Mouse (Mus musculus): ENCODE data around the gene Pbsn.
"Not testable (repeated sequence)": the region's sequence is repeated elsewhere in the genome, so short reads cannot be mapped to it uniquely, and the experiment has no call there.

Pbsn gene

DNA sequence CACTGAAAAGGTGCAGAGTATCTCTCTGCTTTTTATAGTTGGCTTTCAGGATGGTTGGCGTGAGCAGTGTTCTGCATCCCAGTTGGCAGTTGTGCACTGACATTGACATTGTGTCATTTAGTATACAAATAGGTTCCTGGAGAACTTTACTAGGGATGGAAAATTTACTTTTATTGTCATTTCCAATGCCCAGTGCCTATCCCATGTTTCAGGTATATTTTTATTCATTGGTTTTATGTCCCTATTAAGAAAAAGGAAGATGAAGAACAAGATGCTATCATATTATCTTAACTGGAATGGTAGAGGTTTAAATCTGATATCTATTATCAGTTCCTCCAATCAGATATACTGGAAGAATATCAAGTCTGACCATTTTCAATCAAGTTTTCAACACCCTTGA is at the start of gene Pbsn:
Gene Pbsn, minus strand, starts transcription at position 101 of the 400 bp plus-strand sequence.
- in situ Hi-C loops (cut with MboI) = no loop called here

DNA sequence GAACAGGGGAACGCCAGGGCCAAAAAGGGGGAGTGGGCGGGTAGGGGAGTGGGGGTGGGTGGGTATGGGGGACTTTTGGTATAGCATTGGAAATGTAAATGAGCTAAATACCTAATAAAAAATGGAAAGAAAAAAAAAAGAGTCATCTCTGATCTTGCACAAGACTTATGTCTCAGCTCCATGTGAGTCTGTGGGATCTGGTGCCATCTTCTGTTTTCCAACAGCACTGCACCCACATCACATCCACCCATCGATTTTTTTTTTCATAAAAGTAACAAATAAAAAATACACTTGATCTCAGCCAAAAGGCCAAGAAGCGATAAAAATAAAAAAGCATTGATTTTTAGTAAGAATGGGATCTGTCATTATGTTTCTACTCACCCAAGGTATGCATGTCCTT is 26.6 kb upstream of the Pbsn start:
- in situ Hi-C loops (cut with MboI) = not testable (repeated sequence)

DNA sequence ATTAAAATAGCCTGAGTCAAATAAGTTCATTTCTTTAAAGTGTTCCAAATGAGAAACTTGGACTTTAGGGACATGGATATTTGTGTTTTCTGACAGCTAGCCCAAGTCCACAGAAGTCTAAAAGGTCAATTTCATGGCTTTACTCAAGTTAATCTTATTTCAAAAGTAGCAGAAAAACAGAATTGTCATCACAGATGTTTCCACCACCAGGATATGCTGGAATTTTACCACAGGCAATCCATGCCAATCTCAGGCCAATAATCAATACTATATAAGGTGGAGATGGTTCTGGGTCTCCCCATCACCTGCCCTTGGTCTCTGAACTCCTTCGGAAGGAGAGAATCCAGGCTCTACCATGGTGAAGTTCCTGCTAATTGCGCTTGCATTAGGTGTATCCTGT is 11.0 kb upstream of the Pbsn start, which contains the start of gene Gm14744:
Gene Gm14744, plus strand, starts transcription at position 301 of the 400 bp plus-strand sequence.
- in situ Hi-C loops (cut with MboI) = not testable (repeated sequence)

DNA sequence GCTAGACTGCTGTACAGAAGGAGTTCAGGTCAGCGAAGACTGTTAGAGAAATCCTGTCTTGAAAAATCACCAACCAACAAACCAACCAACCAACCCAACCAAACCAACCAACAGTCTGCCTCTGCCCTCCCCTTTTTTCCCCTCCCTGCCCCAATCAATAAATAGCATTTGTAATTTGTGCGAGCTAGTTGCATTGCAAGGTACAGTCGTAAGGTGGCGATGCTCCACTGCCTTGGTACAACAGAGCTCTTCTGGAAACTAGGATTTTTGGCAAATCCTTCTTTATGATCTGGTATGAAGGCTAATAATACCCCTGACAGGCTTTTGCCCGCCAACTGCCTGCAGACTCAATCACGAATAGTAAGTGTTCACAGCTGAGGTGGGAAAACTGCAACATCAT is 41.4 kb downstream of the Pbsn start:
- in situ Hi-C loops (cut with MboI) = no loop called here

DNA sequence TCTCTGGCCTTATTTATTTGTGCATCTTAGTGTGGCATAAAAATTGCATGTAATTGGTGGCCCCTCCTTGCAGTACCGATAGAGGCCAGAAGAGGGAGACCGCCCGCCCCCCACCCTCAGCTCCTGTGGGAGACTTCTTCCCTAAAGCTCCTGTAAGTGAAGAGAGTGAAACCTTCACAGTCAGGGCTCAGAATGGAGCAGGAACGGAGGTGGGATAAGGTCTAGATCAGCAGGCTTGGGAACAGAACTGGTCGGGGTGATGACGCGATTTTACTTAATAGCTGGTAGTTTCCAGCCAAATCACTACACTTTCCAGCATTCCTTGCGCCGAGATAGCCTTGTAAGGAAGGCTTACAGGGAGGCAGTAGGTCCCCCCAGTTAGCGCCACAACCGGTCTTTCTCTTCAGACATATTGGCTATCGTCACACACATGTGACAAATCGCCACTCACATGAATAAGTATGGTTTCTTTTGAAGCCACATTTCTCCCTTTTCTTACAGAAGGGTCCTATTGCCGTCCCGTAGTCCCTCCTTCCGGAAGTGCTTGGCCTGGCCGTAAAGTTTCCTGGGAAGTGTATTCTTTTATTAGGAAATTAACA is 42.7 kb downstream of the Pbsn start:
- in situ Hi-C loops (cut with MboI) = no loop called here

DNA sequence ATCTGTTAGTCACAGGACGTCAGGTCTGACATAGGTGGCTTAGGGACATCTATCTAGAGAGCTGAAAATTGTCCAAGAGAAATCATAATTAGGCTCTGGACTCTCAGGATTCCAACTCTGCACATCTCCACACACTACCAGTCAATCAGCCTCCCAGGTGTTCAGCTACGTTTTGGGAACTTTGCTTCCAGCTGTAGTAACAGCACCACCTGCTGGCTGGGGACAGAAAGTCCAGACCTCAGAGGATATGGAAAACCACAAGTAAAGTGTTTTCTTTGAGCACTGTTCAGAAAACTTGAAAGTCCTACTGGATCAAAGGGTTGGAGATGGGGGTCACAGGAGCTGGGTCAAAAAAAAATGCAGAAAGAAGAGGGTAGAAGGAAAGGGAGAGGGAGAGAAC is 44.8 kb downstream of the Pbsn start:
- in situ Hi-C loops (cut with MboI) = no loop called here

DNA sequence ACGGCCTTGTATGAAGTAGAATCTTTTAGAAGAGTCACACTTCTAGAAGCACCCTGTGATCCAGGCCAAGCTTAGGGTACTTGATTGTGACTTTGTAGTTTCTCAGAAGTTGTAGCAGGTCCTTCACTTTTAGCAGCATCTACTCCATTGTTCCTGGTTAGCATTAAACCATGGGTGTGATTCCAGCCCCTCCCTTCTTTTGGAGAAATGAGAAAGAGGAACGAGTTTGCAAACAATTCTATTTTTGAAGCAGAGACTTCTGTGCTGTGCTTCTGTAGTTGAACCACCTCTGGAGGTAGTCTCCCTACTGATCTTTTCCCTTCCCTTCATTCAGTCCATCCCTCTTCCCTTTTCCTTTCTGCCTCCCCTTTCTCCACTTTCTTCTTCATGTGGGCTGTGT is 51.1 kb downstream of the Pbsn start:
- in situ Hi-C loops (cut with MboI) = no loop called here

DNA sequence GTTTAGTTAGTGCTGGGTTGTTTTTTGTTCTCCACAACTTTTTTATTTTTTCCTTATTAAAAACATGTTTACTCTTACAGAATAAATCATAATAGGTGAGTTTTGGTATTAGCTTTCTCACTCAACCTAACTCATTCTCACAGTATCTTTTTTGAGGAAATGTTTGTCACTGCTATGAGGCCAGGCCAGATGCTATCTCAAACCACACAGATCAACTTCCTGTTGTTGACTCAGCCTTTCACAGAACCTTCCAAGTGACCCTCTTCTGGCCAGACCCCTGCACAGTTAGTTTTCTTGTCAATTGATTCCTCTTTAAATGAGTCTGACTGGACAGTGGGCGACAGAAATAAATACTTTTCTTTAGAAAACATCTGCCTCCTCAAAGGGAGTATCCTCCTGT is 51.9 kb downstream of the Pbsn start:
- in situ Hi-C loops (cut with MboI) = no loop called here

DNA sequence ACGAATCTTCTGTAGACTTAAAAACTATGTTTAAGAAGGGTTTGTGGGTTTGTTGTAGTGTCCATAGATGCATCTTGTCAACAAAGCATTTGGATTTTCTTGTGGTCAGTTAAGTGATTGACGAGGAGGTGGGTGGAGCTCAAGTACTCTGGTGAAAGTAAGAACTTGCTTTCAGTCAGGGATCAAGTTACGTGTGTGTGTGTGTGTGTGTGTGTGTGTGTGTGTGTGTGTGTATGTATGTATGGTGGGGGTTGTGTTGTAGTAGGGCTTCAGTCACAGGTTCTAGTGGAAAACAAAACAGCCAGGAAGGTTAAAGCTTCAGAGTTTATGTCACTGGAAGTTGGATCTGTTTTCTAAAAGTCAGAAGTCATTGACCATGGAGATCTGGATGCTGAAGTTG is 53.9 kb downstream of the Pbsn start:
- in situ Hi-C loops (cut with MboI) = no loop called here

DNA sequence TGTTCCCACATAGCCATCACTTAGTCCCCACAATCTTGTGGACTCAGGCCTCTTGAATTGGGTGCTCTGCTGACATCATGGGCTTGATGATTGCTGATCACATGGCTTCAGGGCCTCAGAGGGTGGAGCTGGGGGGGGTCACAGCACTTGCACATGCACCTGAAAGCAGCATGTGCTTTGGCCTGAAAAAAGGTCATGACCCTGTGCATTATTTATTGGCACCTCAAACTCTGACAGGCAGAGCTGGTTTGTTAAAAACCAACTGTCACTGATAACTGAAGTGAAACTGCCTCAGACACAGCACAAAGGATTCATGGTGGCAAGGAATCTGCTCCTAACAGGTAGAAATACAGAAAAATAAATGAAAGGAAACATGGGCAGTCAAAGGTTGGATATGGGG is 55.6 kb downstream of the Pbsn start:
- in situ Hi-C loops (cut with MboI) = no loop called here

DNA sequence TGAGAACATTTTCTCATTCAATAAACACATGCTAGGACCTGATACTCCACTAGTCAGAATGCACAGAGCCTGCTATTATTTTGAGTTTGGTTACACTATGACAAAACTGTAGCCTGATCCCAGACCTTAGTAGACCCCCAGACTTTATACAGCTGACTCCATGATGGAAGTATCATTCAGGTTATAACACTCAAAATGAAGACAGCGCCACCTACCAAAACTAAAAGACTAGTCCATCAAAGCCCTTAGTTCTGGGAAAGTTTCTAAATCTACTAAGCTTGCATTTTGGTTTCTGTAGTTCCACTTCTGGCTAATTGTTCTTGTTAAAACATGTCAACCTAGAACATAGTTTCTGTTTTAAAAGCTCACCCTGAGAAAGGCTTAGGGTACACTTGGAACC is 56.5 kb downstream of the Pbsn start:
- in situ Hi-C loops (cut with MboI) = no loop called here

DNA sequence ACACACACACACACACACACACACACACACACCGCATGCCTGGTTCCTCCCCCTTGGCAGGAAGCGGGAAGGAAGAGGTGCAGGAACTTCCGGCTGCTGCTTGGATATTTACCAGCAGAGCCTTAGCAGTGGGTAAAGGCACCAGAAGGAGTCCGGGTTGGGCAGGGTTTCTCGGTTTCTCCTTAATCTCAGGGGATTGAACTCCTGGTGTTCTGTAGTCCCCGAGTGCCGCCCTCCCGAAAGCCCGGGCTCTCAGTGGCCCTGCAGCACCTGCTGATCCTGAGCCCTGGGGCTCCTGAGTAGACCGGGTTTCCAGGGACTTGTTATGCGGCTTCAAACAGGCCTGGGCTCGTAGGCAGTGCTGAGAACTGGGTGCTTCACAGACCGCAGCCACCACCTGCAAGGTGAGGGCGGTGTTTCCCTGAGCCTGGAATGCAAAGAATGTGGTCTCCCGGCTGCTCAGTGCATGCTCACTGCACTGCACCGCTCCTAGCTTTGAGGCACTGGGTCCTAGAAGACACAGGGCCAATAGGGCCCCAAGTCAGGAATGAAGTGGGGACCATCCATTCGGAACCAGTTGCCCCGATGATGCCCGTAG is 57.1 kb downstream of the Pbsn start, which contains the start of gene Prkx:
Gene Prkx, minus strand, starts transcription at position 41 of the 598 bp plus-strand sequence.
- in situ Hi-C loops (cut with MboI) = no loop called here

DNA sequence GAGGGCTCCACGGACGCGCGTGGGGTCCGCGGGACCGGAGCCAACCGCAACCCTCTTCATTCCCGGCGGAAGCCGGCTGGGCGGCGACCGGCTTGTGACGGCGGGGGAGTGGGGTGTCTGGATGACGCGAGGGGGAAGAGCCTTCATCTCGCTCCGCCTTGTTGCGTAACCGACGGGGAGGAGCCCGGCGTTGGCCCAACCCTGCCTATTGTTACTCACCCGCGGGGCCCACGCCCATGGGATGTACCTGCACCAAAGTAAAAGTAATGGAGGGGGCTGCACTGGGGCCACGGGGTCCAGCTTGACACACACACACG is 57.6 kb downstream of the Pbsn start:
- in situ Hi-C loops (cut with MboI) = no loop called here

DNA sequence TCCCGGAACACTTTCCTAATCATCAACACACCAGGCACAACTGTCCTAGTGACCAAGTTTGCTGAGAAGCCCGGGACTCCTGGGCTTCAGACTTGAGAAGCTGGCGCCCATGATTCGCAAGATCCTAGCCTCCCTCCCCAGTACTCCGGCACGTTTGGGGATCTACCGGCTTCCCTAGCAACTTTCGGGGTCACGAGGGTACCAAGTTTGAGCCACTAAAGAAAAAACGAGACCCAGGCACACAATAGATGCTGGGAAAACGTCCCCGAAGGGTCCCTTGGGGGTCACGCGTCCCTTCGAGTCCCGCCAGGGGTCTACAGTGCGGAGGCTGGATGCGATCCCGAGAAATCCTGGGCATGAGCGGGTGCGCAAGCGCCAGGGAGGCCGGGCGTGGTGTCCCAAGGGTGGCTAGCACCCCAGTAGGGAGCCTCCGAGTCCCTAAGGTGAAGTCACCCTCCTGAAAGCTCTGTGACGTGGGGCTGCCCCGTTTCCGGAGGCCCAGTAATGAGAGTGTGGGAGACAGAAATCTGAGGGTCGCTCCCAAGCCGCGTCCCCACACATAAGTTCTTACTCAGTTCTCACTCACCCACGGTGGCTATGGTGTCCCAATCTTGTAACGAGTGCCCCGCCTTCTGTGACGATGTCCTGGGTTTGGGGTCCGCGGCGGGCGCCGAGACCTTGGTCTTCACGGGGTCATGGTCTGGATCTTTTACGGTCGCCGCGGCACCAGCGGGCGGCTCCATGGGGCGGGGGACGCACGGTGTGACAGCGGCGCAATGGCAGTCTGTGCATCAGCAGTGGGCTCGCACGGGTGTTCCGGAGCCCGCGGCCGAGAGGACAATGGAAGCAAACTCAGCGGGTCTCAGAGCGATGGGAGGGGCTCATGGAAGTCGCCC is 58.2 kb downstream of the Pbsn start:
- in situ Hi-C loops (cut with MboI) = no loop called here

DNA sequence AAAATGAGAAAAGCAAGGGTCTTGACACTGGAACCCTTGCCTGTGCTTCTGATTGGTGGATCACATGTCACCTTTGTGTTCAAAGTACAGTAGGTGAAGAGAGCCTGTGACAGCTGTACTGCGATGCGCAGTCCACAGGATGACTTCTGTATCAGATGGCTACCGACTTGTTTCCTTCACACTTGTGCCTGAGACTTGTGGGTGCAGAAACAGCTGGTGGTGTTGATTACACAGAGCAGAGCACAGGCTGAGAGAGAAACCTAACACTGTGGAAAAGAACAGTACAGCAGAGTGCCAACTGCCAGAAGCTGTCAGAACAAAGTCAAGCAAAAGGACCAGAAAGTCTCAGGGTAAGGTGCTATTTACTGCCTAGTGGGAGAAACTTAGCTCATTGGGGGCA is 64.7 kb downstream of the Pbsn start:
- in situ Hi-C loops (cut with MboI) = no loop called here

All from mature B cell (primary cell).